Mouse (Mus musculus): ENCODE data around the gene Bcl9.

GRCm38 (mm10) chr3:97239316-97239715 is 58.4 kb downstream of the Bcl9 start:
- TF ChIP-seq GATA1 (IDR thresholded peaks at IDR 0.05; ENCODE audit: low read length) (no peak), TAL1 (IDR thresholded peaks at IDR 0.05; ENCODE audit: low read length) (no peak)

Measured in erythroblast, embryonic 14.5 days (primary cell).